Mouse (Mus musculus): Measurements from ENCODE around the gene Rnf157. TPM values are rescaled to one million over a fixed set of nuclear protein-coding genes. Genes with fewer than 3 reads are reported as not detected.
"Not testable (repeated sequence)": the region's sequence is repeated elsewhere in the genome, so short reads cannot be mapped to it uniquely, and the experiment has no call there.

Gene Rnf157
- polyA plus RNA-seq, 1 experiment: 7.2 TPM

GRCm38 (mm10) chr11:116387086-116388071 is 25.5 kb downstream of the Rnf157 start:
- Histone ChIP-seq H3K27ac (ENCODE audit: control insufficient read depth, insufficient read depth, low read depth, low read length) (no peak overlapping the region), H3K27me3 (ENCODE audit: control insufficient read depth, insufficient read depth, low read length) (no peaks in the 10 kb centered on the region), H3K4me3 (ENCODE audit: control insufficient read depth, low read depth, low read length) (no peak overlapping the region), H3K36me3 (ENCODE audit: control insufficient read depth, insufficient read depth, low read length) (no peaks in the 10 kb centered on the region), H3K4me1 (ENCODE audit: control insufficient read depth, insufficient read depth, low read length) (no peaks in the 10 kb centered on the region)
- no peak for TF ChIP-seq POLR2A (IDR thresholded peaks at IDR 0.05; ENCODE audit: control insufficient read depth, low read depth, low read length)
- TF ChIP-seq CTCF (IDR thresholded peaks at IDR 0.05; ENCODE audit: control insufficient read depth, insufficient read depth, insufficient replicate concordance, low read depth, low read length): no peak

- Histone ChIP-seq H3K27ac (ENCODE audit: control insufficient read depth, insufficient read depth, low read depth, low read length) (no peak overlapping the region), H3K4me3 (ENCODE audit: control insufficient read depth, low read depth, low read length) (no peak overlapping the region)
- TF ChIP-seq CTCF (IDR thresholded peaks at IDR 0.05; ENCODE audit: control insufficient read depth, insufficient read depth, insufficient replicate concordance, low read depth, low read length) (no peak), POLR2A (IDR thresholded peaks at IDR 0.05; ENCODE audit: control insufficient read depth, low read depth, low read length) (no peak)
Measured at GRCm38 (mm10) chr11:116385999-116386398, 26.8 kb downstream of the Rnf157 start.

GRCm38 (mm10) chr11:116384171-116384570 is 28.7 kb downstream of the Rnf157 start:
- no peaks in the 10 kb centered on the region for H3K36me3 ChIP-seq (ENCODE audit: control insufficient read depth, insufficient read depth, low read length)
- H3K4me3 ChIP-seq (ENCODE audit: control insufficient read depth, low read depth, low read length): no peak overlapping the region
- no peak overlapping the region for H3K27ac ChIP-seq (ENCODE audit: control insufficient read depth, insufficient read depth, low read depth, low read length)
- TF ChIP-seq POLR2A (IDR thresholded peaks at IDR 0.05; ENCODE audit: control insufficient read depth, low read depth, low read length): no peak
- no peak for TF ChIP-seq CTCF (IDR thresholded peaks at IDR 0.05; ENCODE audit: control insufficient read depth, insufficient read depth, insufficient replicate concordance, low read depth, low read length)
- H3K27me3 ChIP-seq (ENCODE audit: control insufficient read depth, insufficient read depth, low read length): no peaks in the 10 kb centered on the region
- no peaks in the 10 kb centered on the region for H3K4me1 ChIP-seq (ENCODE audit: control insufficient read depth, insufficient read depth, low read length)

More at GRCm38 (mm10) chr11:116385999-116386398, 26.8 kb downstream of the Rnf157 start:
- Histone ChIP-seq H3K4me1 (ENCODE audit: control insufficient read depth, insufficient read depth, low read length) (no peaks in the 10 kb centered on the region), H3K27me3 (ENCODE audit: control insufficient read depth, insufficient read depth, low read length) (no peaks in the 10 kb centered on the region), H3K36me3 (ENCODE audit: control insufficient read depth, insufficient read depth, low read length) (no peaks in the 10 kb centered on the region)

DNA sequence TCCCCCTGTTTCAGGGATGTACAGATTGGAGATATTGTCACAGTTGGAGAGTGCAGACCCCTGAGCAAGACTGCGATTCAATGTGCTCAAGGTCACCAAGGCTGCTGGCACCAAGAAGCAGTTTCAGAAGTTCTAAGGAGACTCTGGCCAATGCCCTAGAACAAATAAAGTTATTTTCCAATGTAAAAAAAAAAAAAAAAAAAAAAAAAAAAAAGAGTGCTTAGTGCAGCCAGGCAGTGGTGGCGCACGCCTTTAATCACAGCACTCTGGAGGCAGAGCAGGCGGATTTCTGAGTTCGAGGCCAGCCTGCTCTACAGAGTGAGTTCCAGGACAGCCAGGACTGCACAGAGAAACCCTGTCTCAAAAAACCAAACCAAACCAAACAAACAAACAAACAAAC is 29.8 kb downstream of the Rnf157 start:
- H3K36me3 ChIP-seq (ENCODE audit: control insufficient read depth, insufficient read depth, low read length); H3K27ac ChIP-seq (ENCODE audit: control insufficient read depth, insufficient read depth, low read depth, low read length); H3K4me1 ChIP-seq (ENCODE audit: control insufficient read depth, insufficient read depth, low read length); H3K27me3 ChIP-seq (ENCODE audit: control insufficient read depth, insufficient read depth, low read length); H3K4me3 ChIP-seq (ENCODE audit: control insufficient read depth, low read depth, low read length): not testable (repeated sequence)

GRCm38 (mm10) chr11:116380767-116381166 is 32.1 kb downstream of the Rnf157 start:
- Histone ChIP-seq H3K4me1 (ENCODE audit: control insufficient read depth, insufficient read depth, low read length) (no peaks in the 10 kb centered on the region), H3K27me3 (ENCODE audit: control insufficient read depth, insufficient read depth, low read length) (no peaks in the 10 kb centered on the region), H3K4me3 (ENCODE audit: control insufficient read depth, low read depth, low read length) (no peak overlapping the region), H3K36me3 (ENCODE audit: control insufficient read depth, insufficient read depth, low read length) (no peaks in the 10 kb centered on the region), H3K27ac (ENCODE audit: control insufficient read depth, insufficient read depth, low read depth, low read length) (no peak overlapping the region)
- TF ChIP-seq POLR2A (IDR thresholded peaks at IDR 0.05; ENCODE audit: control insufficient read depth, low read depth, low read length) (no peak), CTCF (IDR thresholded peaks at IDR 0.05; ENCODE audit: control insufficient read depth, insufficient read depth, insufficient replicate concordance, low read depth, low read length) (no peak)

- no peak for TF ChIP-seq CTCF (IDR thresholded peaks at IDR 0.05; ENCODE audit: control insufficient read depth, insufficient read depth, insufficient replicate concordance, low read depth, low read length)
- TF ChIP-seq POLR2A (IDR thresholded peaks at IDR 0.05; ENCODE audit: control insufficient read depth, low read depth, low read length): no peak
- Histone ChIP-seq H3K4me3 (ENCODE audit: control insufficient read depth, low read depth, low read length) (no peak overlapping the region), H3K27ac (ENCODE audit: control insufficient read depth, insufficient read depth, low read depth, low read length) (no peak overlapping the region), H3K36me3 (ENCODE audit: control insufficient read depth, insufficient read depth, low read length) (no peaks in the 10 kb centered on the region), H3K27me3 (ENCODE audit: control insufficient read depth, insufficient read depth, low read length) (no peaks in the 10 kb centered on the region), H3K4me1 (ENCODE audit: control insufficient read depth, insufficient read depth, low read length) (no peaks in the 10 kb centered on the region)
Measured at GRCm38 (mm10) chr11:116379530-116379929, 33.3 kb downstream of the Rnf157 start.

DNA sequence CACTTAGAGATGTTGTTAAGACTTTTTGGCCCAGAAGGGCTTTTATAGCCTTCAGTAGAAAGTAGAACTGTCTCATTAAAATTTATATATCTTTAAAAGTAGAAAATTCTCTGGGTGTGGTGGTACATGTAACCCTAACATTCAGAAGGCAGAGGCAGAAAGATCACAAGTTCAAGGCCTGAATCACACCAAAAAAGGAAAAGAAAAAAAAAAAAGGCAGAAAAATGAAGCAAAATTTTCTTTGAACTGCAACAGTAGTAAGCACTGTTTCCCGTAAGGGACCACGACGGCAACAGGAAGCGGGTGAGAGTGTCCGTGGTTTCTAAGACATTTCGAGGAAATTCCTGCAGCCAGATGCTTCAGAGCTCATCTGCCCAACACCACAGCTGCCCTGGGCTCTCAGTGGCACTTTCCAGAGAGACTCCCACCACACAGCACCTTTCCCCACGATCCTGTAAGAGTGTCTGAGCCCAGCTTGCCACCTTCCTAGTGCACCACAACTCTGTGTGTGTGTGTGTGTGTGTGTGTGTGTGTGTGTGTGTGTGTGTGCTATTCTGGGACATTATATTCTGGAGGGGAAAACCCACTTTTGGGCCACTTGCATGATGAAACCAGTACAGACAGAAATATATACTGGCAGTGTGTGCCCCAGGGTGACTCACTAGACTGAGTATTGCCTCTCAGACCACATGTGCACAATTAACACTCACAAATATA is 35.7 kb downstream of the Rnf157 start:
- Histone ChIP-seq H3K4me3 (ENCODE audit: control insufficient read depth, low read depth, low read length) (no peak overlapping the region), H3K4me1 (ENCODE audit: control insufficient read depth, insufficient read depth, low read length) (no peaks in the 10 kb centered on the region), H3K27ac (ENCODE audit: control insufficient read depth, insufficient read depth, low read depth, low read length) (no peak overlapping the region), H3K27me3 (ENCODE audit: control insufficient read depth, insufficient read depth, low read length) (no peaks in the 10 kb centered on the region), H3K36me3 (ENCODE audit: control insufficient read depth, insufficient read depth, low read length) (no peaks in the 10 kb centered on the region)
- no peak for TF ChIP-seq POLR2A (IDR thresholded peaks at IDR 0.05; ENCODE audit: control insufficient read depth, low read depth, low read length)
- TF ChIP-seq CTCF (IDR thresholded peaks at IDR 0.05; ENCODE audit: control insufficient read depth, insufficient read depth, insufficient replicate concordance, low read depth, low read length): no peak
